14 mouse cellular contexts compared by ENCODE assay signal in genomic region chr6:126159279-126160066, GRCm38 (mm10). TPM values are rescaled to one million over a fixed set of nuclear protein-coding genes. Genes with fewer than 3 reads are reported as not detected.
DNase-seq lines count a peak whose midpoint lies in the region; ATAC-seq lines count a peak whose summit lies in the region.
"Had no signal": no experiment of that assay in that cellular context is flagged by ENCODE, and none has a peak within 500 bp of the region (broad histone marks: within the 10 kb centered on the region; RNA-seq: fewer than 3 reads in every experiment).

No protein-coding gene starts in this region.

- H3K36me3 ChIP-seq in heart, embryonic 11.5 days (ENCODE audit: control insufficient read depth, insufficient read depth, low read length): no peaks in the 10 kb centered on the region
- H3K36me3 ChIP-seq in hindbrain, embryonic 16.5 days (ENCODE audit: control insufficient read depth, insufficient read depth, low read length): no peaks in the 10 kb centered on the region
- H3K36me3 ChIP-seq: neural tube, embryonic 12.5 days had no signal

- intact Hi-C loops in heart, postnatal 14 days (cut with DNase I): no loop called here

- no peak overlapping the region for H3K9ac ChIP-seq in heart, embryonic 11.5 days (ENCODE audit: low read depth, low read length)
- H3K9ac ChIP-seq in hindbrain, embryonic 16.5 days (ENCODE audit: low read depth, low read length): no peak overlapping the region
- H3K9ac ChIP-seq: embryonic facial prominence, embryonic 13.5 days; forebrain, postnatal 0 days; liver, embryonic 14.5 days; neural tube, embryonic 12.5 days had no signal

- peak; percentile 99 for DNase-seq in heart, adult 11 months
- peak; percentile 80 for DNase-seq in heart, adult 18-20 months
- DNase-seq in heart, postnatal 14 days: peak; percentile 61 to 62
- DNase-seq in kidney, postnatal 36 days: peak; percentile 56 to 60
- no peak for DNase-seq in thymus, postnatal 4 days
- DNase-seq in frontal cortex, postnatal 14 days (ENCODE audit: low spot score in 2 of 2): no peak
- DNase-seq: forebrain, postnatal 0 days had no signal

- H3K9me3 ChIP-seq in heart, embryonic 11.5 days (replicated peaks; ENCODE audit: control insufficient read depth, low read length): no peaks in the 10 kb centered on the region
- H3K9me3 ChIP-seq in hindbrain, embryonic 16.5 days (ENCODE audit: control insufficient read depth, low read length): peaks cover 4% of the 10 kb centered on the region
- H3K9me3 ChIP-seq: neural tube, embryonic 12.5 days had no signal

- ATAC-seq in heart, embryonic 11.5 days (replicated peaks; ENCODE audit: insufficient number of reproducible peaks, low FRiP score, low TSS enrichment): no peak
- ATAC-seq in hindbrain, embryonic 16.5 days: no peak
- ATAC-seq: CD4-positive, CD25-positive, alpha-beta regulatory T cell, adult 4 months; forebrain, postnatal 0 days had no signal

- 84% methylated on average over 13 of the region's 13 CpGs for WGBS in heart, embryonic 11.5 days (ENCODE audit: insufficient replicate concordance)
- 85% methylated on average over 13 of the region's 13 CpGs for WGBS in hindbrain, embryonic 16.5 days

- H3K4me2 ChIP-seq in heart, embryonic 11.5 days: no peak overlapping the region
- H3K4me2 ChIP-seq in hindbrain, embryonic 16.5 days (ENCODE audit: low read length): no peak overlapping the region
- H3K4me2 ChIP-seq: neural tube, embryonic 12.5 days had no signal

- no peak overlapping the region for H3K4me3 ChIP-seq in heart, embryonic 11.5 days (ENCODE audit: low read depth, low read length)
- no peak overlapping the region for H3K4me3 ChIP-seq in hindbrain, embryonic 16.5 days (ENCODE audit: low read length)
- H3K4me3 ChIP-seq: embryonic facial prominence, embryonic 13.5 days; megakaryocyte, embryonic 14.5 days; neural tube, embryonic 12.5 days had no signal

- H3K27ac ChIP-seq in heart, embryonic 11.5 days (ENCODE audit: low read depth, low read length): no peak overlapping the region
- no peak overlapping the region for H3K27ac ChIP-seq in hindbrain, embryonic 16.5 days (ENCODE audit: low read depth, low read length)
- H3K27ac ChIP-seq: embryonic facial prominence, embryonic 13.5 days; liver, embryonic 14.5 days; neural tube, embryonic 12.5 days had no signal

- peaks cover 6% of the 10 kb centered on the region for H3K27me3 ChIP-seq in heart, embryonic 11.5 days (ENCODE audit: control insufficient read depth, insufficient read depth, low read length)
- peaks cover 9% of the 10 kb centered on the region for H3K27me3 ChIP-seq in hindbrain, embryonic 16.5 days (replicated peaks; ENCODE audit: control insufficient read depth, insufficient read depth, low read length)
- H3K27me3 ChIP-seq: embryonic facial prominence, embryonic 13.5 days had no signal

- H3K4me1 ChIP-seq in heart, embryonic 11.5 days (ENCODE audit: control insufficient read depth, insufficient read depth, low read length): peaks cover 24% of the 10 kb centered on the region
- peaks cover 18% of the 10 kb centered on the region for H3K4me1 ChIP-seq in hindbrain, embryonic 16.5 days (ENCODE audit: control insufficient read depth, insufficient read depth, low read depth, low read length)

RNA-seq across cellular contexts. Expression of gene Ntf3, which starts 7.2 kb away (rescaled TPM):
- polyA plus RNA-seq in heart, embryonic 11.5 days (2014; fragmentation: Nextera tagmentation; extraction: Ambion mirVana): 8.6 and 8.8 TPM in 2 replicates
- total RNA-seq in heart, adult 18-20 months (2021): 1 to 10 TPM; 2.8 to 3.4 TPM
- total RNA-seq in heart, postnatal 14 days (2021): 1 to 10 TPM; 3.5 TPM
- polyA plus RNA-seq in hindbrain, embryonic 16.5 days (2015; fragmentation: Nextera tagmentation; extraction: Ambion mirVana): 5.2 and 5.5 TPM in 2 replicates
- polyA plus RNA-seq: CD4-positive, CD25-positive, alpha-beta regulatory T cell, adult 4 months had no signal

Comparison
In these comparisons a context has a peak if more than half of its experiments do, and no peak if none do; other contexts are left out.
1. DNase-seq: peak in heart, adult 11 months (single experiment), heart, adult 18-20 months (2 of 2), heart, postnatal 14 days (2 of 2) and kidney, postnatal 36 days (2 of 2); none in thymus, postnatal 4 days (single experiment) and frontal cortex, postnatal 14 days (0 of 2).